Mouse (Mus musculus) cerebellum, adult 2 months (tissue): Measurements from ENCODE around the gene Myh9. TPM values are rescaled to one million over a fixed set of nuclear protein-coding genes. Genes with fewer than 3 reads are reported as not detected.
"Not testable (repeated sequence)": the region's sequence is repeated elsewhere in the genome, so short reads cannot be mapped to it uniquely, and the experiment has no call there.

Experiments
- DNase-seq, 2 experiments: peaks; one replicate each; pipeline ENCODE4 v3.0.0; 2021
- H3K27ac ChIP-seq: fragments of 200-500 bp; 2 replicates; pipeline ENCODE4 v1.5.1; 2012; ENCODE audit warnings: low read length, control low read depth, inconsistent platforms; ENCODE audit not compliant: insufficient read depth
- H3K27me3 ChIP-seq: fragments of 200-500 bp; 2 replicates; pipeline ENCODE4 v1.6.1; 2012; ENCODE audit warnings: inconsistent platforms, mild to moderate bottlenecking, low read length, moderate library complexity; ENCODE audit not compliant: control insufficient read depth, insufficient read depth
- H3K4me1 ChIP-seq: fragments of 200-500 bp; 2 replicates; pipeline ENCODE4 v1.6.1; 2011; ENCODE audit warnings: low read length; ENCODE audit not compliant: control insufficient read depth, insufficient read depth
- H3K4me3 ChIP-seq: fragments of 200-500 bp; replicated peaks from 2 replicates; pipeline ENCODE3; 2011; ENCODE audit warnings: mild to moderate bottlenecking, low read depth, low read length, control low read depth; ENCODE audit not compliant: insufficient read depth
- CTCF ChIP-seq: fragments of 200-500 bp; IDR thresholded peaks from 2 replicates; pipeline ENCODE4 v1.5.1; 2011; ENCODE audit warnings: low read depth, mild to moderate bottlenecking, control low read depth, low read length, moderate library complexity, borderline replicate concordance; ENCODE audit not compliant: insufficient read depth
- POLR2A ChIP-seq: fragments of 200-500 bp; IDR thresholded peaks from 2 replicates; pipeline ENCODE4 v1.6.1; 2011; ENCODE audit warnings: low read length, control low read depth, borderline replicate concordance; ENCODE audit not compliant: insufficient read depth
- WGBS: fragments of 180-500 bp; shearing (Covaris S2); methylation state at CpG from one replicate; pipeline ENCODE4 v1.1.7; 2018; 5-methylcytosine and 5-hydroxymethylcytosine counted together
- polyA plus RNA-seq: library from polyadenylated mRNA; depleted of rRNA; stranded (reverse); fragments of >200 nt; gene quantifications from 2 replicates; pipeline ENCODE4 v1.2.3, GENCODE M21; 2012

The Myh9 gene
- polyA plus RNA-seq, 1 experiment, result 44.2 TPM

GRCm38 (mm10) chr15:77844048-77844447 is 2.1 kb upstream of the Myh9 start:
- Histone ChIP-seq H3K27ac (no peak overlapping the region), H3K27me3 (no peaks in the 10 kb centered on the region), H3K4me3 (no peak overlapping the region), H3K4me1 (peaks cover 5% of the 10 kb centered on the region)
- TF ChIP-seq CTCF, result no peak
- TF ChIP-seq POLR2A, result no peak
- WGBS, result 85% methylated on average over 6 of the region's 6 CpGs
- DNase-seq, result no peak

GRCm38 (mm10) chr15:77843494-77844041 is 1.6 kb upstream of the Myh9 start:
- H3K27ac ChIP-seq, H3K27me3 ChIP-seq, H3K4me1 ChIP-seq, H3K4me3 ChIP-seq: not testable (repeated sequence)
- DNase-seq, result peak in 1 of 2 experiments; percentile 14
- 82% methylated on average over 13 of the region's 13 CpGs for WGBS

- 48% methylated on average over 2 of the region's 2 CpGs for WGBS
- H3K4me1 ChIP-seq, result peaks cover 7% of the 10 kb centered on the region
- DNase-seq, result no peak
- H3K27me3 ChIP-seq, result no peaks in the 10 kb centered on the region
- no peak overlapping the region for H3K4me3 ChIP-seq
- H3K27ac ChIP-seq, result no peak overlapping the region; the same call in 1 of the 2 replicates
- TF ChIP-seq POLR2A, result no peak
- TF ChIP-seq CTCF, result no peak
Measured at GRCm38 (mm10) chr15:77843046-77843445, 1.1 kb upstream of the Myh9 start.

- H3K4me3 ChIP-seq, result peak overlapping the region; percentile 71
- H3K27ac ChIP-seq, result peak overlapping the region; percentile 79
- TF ChIP-seq CTCF (no peak), POLR2A (no peak)
- no peaks in the 10 kb centered on the region for H3K27me3 ChIP-seq
- peak in 1 of 2 experiments; percentile 72 for DNase-seq
- peaks cover 18% of the 10 kb centered on the region for H3K4me1 ChIP-seq
- under 1% methylated on average over 80 of the region's 80 CpGs for WGBS
Measured at GRCm38 (mm10) chr15:77841361-77842046, 471 bp downstream of the Myh9 start.

GRCm38 (mm10) chr15:77840450-77841360 is 1.3 kb downstream of the Myh9 start:
- TF ChIP-seq POLR2A, result no peak
- TF ChIP-seq CTCF, result no peak
- H3K4me3 ChIP-seq, result peak overlapping the region; percentile 71
- peak overlapping the region; percentile 79 for H3K27ac ChIP-seq
- H3K27me3 ChIP-seq, result no peaks in the 10 kb centered on the region
- WGBS, result 4% methylated on average over 36 of the region's 36 CpGs
- peaks cover 26% of the 10 kb centered on the region for H3K4me1 ChIP-seq
- peak; percentile 27 to 44 for DNase-seq

- TF ChIP-seq POLR2A (no peak), CTCF (no peak)
- WGBS, result 11% methylated on average over 10 of the region's 10 CpGs
- Histone ChIP-seq H3K4me1 (peaks cover 27% of the 10 kb centered on the region), H3K4me3 (peak overlapping the region; percentile 49), H3K27ac (peak overlapping the region; percentile 48), H3K27me3 (no peaks in the 10 kb centered on the region)
- DNase-seq, result peak in 1 of 2 experiments; percentile 32
Measured at GRCm38 (mm10) chr15:77839529-77840286, 2.3 kb downstream of the Myh9 start.
